Mouse (Mus musculus): ENCODE measurements at regions not wholly inside any gene's neighbourhood (a gene's known extent, or its start where the extent isn't known, plus 50 kb on each side); places are given as distances from the start of the nearest gene placed in this dataset.
A peak's percentile ranks its signal among the peaks of the same experiment; 100 is the strongest.

DNA sequence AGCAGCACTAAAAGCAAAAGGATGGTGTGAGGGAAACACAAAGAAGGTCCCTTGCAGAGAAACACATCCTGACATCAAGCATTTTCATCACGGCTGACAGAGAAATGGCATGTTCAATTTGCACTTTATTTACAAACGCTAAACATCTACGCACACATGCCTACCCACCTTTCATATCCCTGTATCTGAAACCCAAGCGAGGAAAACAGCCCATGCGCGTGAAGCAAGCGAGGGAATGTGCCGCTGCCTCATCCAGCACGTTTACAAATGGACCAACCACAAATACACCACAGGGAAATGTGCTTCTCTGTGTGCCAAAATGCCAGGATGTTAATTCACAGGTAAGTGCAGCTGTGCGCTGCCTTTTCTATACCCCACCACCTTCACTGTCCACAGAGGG lies 399.7 kb upstream of the Pou3f3 start:
- DNase-seq (ENCODE audit: low read depth): no peak

DNA sequence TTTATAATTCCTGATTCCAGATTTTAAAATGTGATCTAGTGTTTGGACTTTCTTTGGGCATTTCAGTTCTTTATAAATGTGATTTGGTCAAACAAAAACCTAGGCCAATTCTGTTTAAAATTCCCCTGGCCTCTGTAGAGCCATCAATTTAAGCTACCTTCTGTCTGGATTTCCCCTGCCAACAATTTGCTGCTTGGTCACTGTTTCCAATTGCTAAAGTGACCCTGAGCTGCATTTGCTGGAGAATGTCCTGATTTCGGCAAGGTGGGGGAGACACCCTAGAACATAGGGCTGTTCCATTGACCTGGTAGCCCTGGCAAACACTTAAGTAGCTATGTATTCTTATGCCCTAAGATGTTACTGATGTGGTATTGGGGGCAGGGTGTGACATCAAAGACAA lies 386.3 kb upstream of the Pou3f3 start:
- DNase-seq (ENCODE audit: low read depth): no peak

DNA sequence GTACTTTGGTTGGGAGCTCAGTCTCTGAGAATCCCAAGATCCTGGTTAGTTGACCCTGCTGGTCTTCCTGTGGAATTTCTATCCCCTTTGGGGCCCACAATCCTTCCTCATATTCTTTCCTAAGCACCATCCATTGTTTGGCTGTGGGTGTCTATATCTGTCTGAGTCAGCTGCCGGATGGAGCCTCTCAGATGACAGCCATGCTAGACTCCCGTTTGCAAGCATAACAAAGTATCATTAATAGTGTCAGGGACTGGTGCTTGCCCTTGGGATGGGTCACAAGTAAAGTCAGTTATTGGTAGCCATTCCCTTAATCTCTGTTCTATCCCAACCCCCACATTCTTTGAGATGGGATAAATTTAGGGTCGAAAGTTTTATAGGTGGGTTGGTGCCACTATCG lies 382.1 kb upstream of the Pou3f3 start:
- no peak for DNase-seq (ENCODE audit: low read depth)

DNA sequence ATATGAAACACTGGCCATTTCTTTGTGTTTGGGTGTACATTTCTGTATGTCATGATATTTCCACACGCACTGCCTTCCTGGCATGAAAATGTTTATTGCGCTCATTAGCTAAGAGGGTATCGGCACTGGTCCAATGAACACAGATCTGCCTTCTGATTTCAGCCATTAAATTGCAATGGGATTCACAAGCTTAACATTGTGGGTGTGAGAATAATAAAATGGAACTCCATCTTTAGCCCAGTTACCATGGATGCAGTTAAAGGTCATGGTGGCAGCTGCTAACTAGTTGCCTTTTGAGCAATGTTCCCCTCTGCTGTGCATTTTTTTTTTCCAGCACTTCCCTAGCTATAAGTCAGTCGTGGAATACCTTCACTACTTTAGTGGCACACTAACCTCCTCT lies 343.7 kb upstream of the Pou3f3 start:
- DNase-seq (ENCODE audit: low read depth): peak; percentile 73

- no peak for DNase-seq (ENCODE audit: low read depth)
These were observed 343.2 kb upstream of the Pou3f3 start for GRCm38 (mm10) chr1:42352389-42352788.

- DNase-seq (ENCODE audit: low read depth): no peak
These were observed 342.5 kb upstream of the Pou3f3 start for GRCm38 (mm10) chr1:42353096-42353495.

GRCm38 (mm10) chr1:42354020-42354419 lies 341.5 kb upstream of the Pou3f3 start:
- no peak for DNase-seq (ENCODE audit: low read depth)

GRCm38 (mm10) chr1:42362438-42362837 lies 333.1 kb upstream of the Pou3f3 start:
- DNase-seq (ENCODE audit: low read depth): no peak

DNA sequence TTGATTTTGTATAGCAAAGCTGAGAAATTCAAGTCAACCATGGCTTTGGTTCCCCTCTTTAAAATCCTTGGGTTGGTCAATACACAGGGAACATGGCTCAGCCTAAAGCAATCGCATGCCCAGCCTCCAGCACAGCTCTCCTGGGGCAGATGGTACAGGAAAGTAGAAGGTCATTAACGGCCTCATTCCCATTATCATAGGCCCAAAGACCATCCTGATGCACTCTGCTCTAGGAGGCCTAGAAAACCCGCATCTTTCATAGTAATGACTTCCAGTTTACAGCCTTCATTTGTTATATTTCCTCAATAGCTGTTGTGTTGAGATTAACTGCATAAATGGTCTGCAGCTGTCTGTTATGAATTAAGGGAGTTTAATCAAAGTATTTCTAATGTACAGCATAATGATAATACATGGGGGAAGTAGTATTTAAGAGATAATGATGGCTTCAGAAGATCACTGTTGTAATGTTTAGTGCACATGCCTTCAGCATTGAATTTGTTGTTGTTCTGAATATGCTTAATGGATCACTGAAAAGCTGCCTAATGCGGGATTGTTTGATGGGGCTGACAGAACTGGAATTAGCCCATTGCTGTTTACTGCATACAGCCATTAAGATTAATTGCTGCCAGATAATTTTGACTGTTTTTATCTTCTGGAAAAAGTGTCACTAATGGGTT lies 329.8 kb upstream of the Pou3f3 start:
- no peak for DNase-seq (ENCODE audit: low read depth)

- no peak for DNase-seq (ENCODE audit: low read depth)
These were observed 307.5 kb upstream of the Pou3f3 start for GRCm38 (mm10) chr1:42387919-42388684.

GRCm38 (mm10) chr1:42388740-42389139 lies 306.8 kb upstream of the Pou3f3 start:
- no peak for DNase-seq (ENCODE audit: low read depth)

- DNase-seq (ENCODE audit: low read depth): no peak
These were observed 299.8 kb upstream of the Pou3f3 start for GRCm38 (mm10) chr1:42395651-42396260.

- DNase-seq (ENCODE audit: low read depth): no peak
These were observed 297.0 kb upstream of the Pou3f3 start for GRCm38 (mm10) chr1:42398461-42399154.

DNA sequence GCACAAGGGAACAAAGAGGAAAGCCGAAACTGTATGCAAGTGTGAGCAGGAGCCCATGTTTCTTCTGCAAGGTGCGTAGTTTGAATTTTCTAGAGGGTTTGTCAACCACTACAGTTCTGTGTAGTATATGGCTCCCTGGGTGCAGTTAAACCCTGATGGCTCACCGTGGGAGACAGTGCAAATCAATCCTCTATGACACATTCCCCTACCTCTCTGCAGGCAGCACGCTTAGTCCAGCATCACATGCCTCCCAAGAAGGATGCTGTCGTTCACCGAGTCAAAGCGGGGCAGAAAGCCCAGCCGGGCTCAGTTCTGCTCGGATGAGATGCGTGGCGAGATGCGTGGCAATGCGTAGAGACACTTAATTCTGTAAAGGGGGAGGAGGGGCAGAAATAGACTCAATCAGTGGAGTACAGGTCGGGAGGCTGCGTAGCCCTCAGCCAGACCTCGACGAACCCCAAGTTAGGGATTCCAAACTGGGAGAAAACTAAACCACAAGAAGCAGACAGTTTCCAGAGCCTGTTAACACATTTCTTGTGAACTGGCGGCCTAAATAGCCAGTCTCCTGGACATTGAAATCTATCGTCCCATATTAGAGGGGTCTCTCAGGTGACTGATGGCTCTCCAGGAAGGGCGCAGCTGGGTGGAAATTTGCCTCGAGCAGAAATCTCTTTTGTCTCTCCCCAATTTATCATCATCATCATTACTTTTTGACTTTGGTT lies 279.6 kb upstream of the Pou3f3 start:
- DNase-seq (ENCODE audit: low read depth): no peak

DNA sequence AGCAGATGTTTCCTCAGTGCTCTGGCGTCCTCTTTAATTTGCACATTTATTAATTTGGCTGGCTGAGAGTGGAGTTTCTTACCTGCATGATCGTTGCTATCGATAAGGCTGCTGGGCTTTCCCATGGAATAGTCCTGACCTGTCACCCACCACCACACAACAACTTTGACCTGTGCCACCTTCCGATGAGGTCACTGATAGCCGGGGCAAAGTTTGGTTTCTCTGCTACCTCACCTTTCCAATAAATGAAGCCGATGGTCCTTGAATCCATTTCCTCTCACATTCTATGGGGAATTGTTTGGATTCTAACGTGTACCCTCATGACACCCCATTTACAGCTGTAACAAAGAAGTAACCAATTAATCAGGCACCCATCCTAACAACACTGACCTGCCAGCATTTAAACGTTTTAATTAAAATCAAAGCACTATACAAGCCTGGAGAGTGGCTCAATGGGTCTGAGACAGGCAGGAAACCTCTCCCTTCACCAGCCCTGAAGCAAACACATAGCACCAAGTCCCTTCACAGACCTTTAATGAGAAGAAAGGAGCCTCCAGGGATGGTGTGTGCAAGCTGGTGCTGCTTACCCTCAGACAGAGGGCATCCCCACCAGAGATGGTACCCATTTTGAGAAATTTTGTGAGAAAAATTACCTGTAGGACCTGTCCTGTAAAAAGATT lies 278.9 kb upstream of the Pou3f3 start:
- no peak for DNase-seq (ENCODE audit: low read depth)

GRCm38 (mm10) chr1:42417815-42418214 lies 277.8 kb upstream of the Pou3f3 start:
- DNase-seq (ENCODE audit: low read depth): no peak

DNA sequence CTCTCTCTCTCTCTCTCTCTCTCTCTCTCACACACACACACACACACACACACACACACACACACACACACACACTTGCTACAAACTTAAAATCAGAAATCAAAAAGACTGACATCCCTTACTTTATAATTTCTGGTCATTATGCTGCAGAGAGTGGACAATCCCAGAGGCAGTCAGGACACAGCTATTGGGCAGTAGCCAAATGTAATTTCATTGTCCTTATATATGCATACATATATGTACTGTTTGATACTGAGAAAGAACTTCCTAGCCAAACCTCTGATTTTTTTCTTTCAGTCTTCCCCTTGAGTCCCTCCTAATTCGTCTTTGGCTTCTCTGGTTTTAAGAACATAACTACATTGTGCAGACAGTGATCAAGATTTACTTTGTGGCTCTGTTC lies 277.3 kb upstream of the Pou3f3 start:
- DNase-seq (ENCODE audit: low read depth): no peak

- DNase-seq (ENCODE audit: low read depth): no peak
These were observed 259.1 kb upstream of the Pou3f3 start for GRCm38 (mm10) chr1:42436366-42436998.

DNA sequence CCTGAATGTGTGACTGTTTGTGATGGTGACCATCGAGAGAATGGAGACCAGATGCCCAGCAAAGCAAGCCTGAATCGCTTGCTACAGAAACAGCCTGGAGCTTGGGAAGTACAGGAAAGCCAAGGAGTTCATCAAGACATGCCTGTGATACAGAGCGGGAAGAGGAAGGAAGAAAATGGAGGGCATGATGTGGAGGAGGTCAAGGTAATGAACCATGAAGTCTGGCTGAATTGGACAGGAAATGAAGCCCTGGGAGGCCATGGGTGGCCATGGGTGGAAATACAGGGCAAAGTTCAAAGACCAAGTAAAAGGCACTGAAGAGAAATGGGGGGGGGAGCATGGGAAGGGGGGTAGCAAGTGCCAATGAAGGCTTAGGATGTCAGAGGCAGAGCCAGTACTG lies 227.2 kb upstream of the Pou3f3 start:
- no peak for DNase-seq (ENCODE audit: low read depth)

- DNase-seq (ENCODE audit: low read depth): no peak
These were observed 223.6 kb upstream of the Pou3f3 start for GRCm38 (mm10) chr1:42471846-42472494.
